Mouse (Mus musculus): ENCODE data around the gene Osbpl8. TPM values are rescaled to one million over a fixed set of nuclear protein-coding genes. Genes with fewer than 3 reads are reported as not detected.

Osbpl8 gene
- total and polyA plus RNA-seq, 3 experiments: 12.9 to 26.4 (median 23.4) TPM

DNA sequence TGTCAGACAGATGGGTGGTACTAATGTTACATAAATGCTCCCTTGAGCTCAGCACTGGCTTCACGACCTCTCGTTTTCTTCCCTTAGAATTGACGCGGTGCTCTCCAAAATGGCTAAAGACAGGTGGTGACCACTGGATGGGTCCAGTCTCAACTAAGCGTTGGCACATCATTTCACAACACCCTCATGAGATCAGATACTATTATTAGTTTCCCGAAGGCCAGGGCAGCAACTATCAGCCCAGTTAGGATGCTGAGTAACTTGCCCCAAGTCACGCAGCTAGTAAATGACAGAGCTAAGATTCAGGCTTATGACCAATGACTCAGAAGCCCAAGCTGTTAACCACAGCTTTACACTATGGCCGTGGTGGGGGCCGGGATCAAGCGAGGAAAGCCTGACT lies 37.2 kb upstream of the Osbpl8 start:
- Histone ChIP-seq H3K36me3 (replicated peaks in 1 of 2; ENCODE audit: control insufficient read depth in 1 of 2, insufficient read depth in 1 of 2, low read length in 1 of 2) (no peaks in the 10 kb centered on the region), H3K27ac (ENCODE audit: insufficient read depth, low read depth) (no peak overlapping the region), H3K4me1 (ENCODE audit: control insufficient read depth in 1 of 2, insufficient read depth in 2 of 2) (peaks cover 16 to 51% of the 10 kb centered on the region in 2 experiments), H3K9ac (ENCODE audit: insufficient read depth, low read depth) (no peak overlapping the region), H3K9me3 (replicated peaks; ENCODE audit: low read length) (no peaks in the 10 kb centered on the region), H3K4me2 (ENCODE audit: insufficient read depth, low read depth, poor library complexity, severe bottlenecking) (no peak overlapping the region), H3K79me2 (replicated peaks; ENCODE audit: control insufficient read depth, extremely low read depth, insufficient read depth, poor library complexity, severe bottlenecking) (no peaks in the 10 kb centered on the region), H3K27me3 (replicated peaks) (no peaks in the 10 kb centered on the region), H3K4me3 (replicated peaks in 1 of 3; ENCODE audit: low read depth in 2 of 3, low read length in 2 of 3, poor library complexity in 1 of 3) (no peak overlapping the region)
- TF ChIP-seq SIN3A (IDR thresholded peaks at IDR 0.05; ENCODE audit: low read length) (no peak), RCOR1 (conservative IDR thresholded peaks at IDR 0.05; ENCODE audit: low read depth, low read length) (no peak), JUND (conservative IDR thresholded peaks at IDR 0.05; ENCODE audit: low read depth, low read length) (no peak), MYC (IDR thresholded peaks at IDR 0.05; ENCODE audit: low read depth, low read length) (no peak), MEF2A (IDR thresholded peaks at IDR 0.05; ENCODE audit: borderline replicate concordance, low read depth, low read length) (peak; percentile 62; the same call in 1 of the 2 replicates), UBTF (IDR thresholded peaks at IDR 0.05; ENCODE audit: low read depth, low read length) (no peak), RAD21 (IDR thresholded peaks at IDR 0.05; ENCODE audit: low read depth, low read length) (no peak)
- dilution Hi-C loops (cut with MboI; ENCODE audit: extremely low pct_ligation_motif_present, extremely low pct_unique_long_range_greater_than_20kb, low sequenced_read_pairs) (no loop called here), in situ Hi-C loops (cut with MboI; ENCODE audit: low pct_ligation_motif_present, low pct_unique_long_range_greater_than_20kb, low sequenced_read_pairs) (no loop called here)
- DNase-seq (ENCODE audit: extremely low read depth): no peak

DNA sequence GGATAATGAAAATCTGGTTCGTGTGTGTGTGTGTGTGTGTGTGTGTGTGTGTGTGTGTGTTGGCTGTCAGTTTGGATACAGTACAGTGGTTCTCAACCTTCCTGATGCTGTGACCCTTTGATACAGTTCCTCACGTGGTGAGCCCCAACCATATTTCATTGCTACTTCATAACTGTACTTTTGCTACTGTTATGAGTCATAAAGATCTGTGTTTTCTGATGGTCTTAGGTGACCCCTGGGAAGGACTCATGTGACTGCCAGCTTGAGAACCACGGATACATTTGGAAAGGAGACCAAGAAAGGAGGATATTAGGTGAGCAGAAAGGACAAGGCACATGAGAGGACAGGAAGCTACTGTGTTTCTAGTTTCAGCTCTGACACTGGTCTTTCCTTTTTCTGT lies 36.1 kb upstream of the Osbpl8 start:
- H3K79me2 ChIP-seq (replicated peaks; ENCODE audit: control insufficient read depth, extremely low read depth, insufficient read depth, poor library complexity, severe bottlenecking): no peaks in the 10 kb centered on the region
- H3K27ac ChIP-seq (ENCODE audit: insufficient read depth, low read depth): no peak overlapping the region
- in situ Hi-C loops (cut with MboI; ENCODE audit: low pct_ligation_motif_present, low pct_unique_long_range_greater_than_20kb, low sequenced_read_pairs): no loop called here
- peaks cover 18 to 48% of the 10 kb centered on the region in 2 experiments for H3K4me1 ChIP-seq (ENCODE audit: control insufficient read depth in 1 of 2, insufficient read depth in 2 of 2)
- no peaks in the 10 kb centered on the region for H3K27me3 ChIP-seq (replicated peaks)
- no peak overlapping the region for H3K4me3 ChIP-seq (replicated peaks in 1 of 3; ENCODE audit: low read depth in 2 of 3, low read length in 2 of 3, poor library complexity in 1 of 3)
- no peak overlapping the region for H3K4me2 ChIP-seq (ENCODE audit: insufficient read depth, low read depth, poor library complexity, severe bottlenecking)
- H3K9me3 ChIP-seq (replicated peaks; ENCODE audit: low read length): no peaks in the 10 kb centered on the region
- no peak overlapping the region for H3K9ac ChIP-seq (ENCODE audit: insufficient read depth, low read depth)
- TF ChIP-seq JUN (IDR thresholded peaks at IDR 0.05; ENCODE audit: insufficient read depth, low read depth, low read length): 0 out of 2 replicates have a peak, but pooled peaks have one; percentile 13
- TF ChIP-seq MEF2A (IDR thresholded peaks at IDR 0.05; ENCODE audit: borderline replicate concordance, low read depth, low read length): no peak
- TF ChIP-seq IRF4 (IDR thresholded peaks at IDR 0.05; ENCODE audit: low read depth, low read length): peak; percentile 68
- TF ChIP-seq JUND (conservative IDR thresholded peaks at IDR 0.05; ENCODE audit: low read depth, low read length): peak; percentile 73; the same call in 1 of the 2 replicates
- peak; percentile 90 for TF ChIP-seq BHLHE40 (IDR thresholded peaks at IDR 0.05; ENCODE audit: low read depth, low read length)
- no peaks in the 10 kb centered on the region for H3K36me3 ChIP-seq (replicated peaks in 1 of 2; ENCODE audit: control insufficient read depth in 1 of 2, insufficient read depth in 1 of 2, low read length in 1 of 2)
- DNase-seq (ENCODE audit: extremely low read depth): peak; percentile 16
- dilution Hi-C loops (cut with MboI; ENCODE audit: extremely low pct_ligation_motif_present, extremely low pct_unique_long_range_greater_than_20kb, low sequenced_read_pairs): no loop called here

- Histone ChIP-seq H3K27ac (ENCODE audit: insufficient read depth, low read depth) (no peak overlapping the region), H3K9ac (ENCODE audit: insufficient read depth, low read depth) (no peak overlapping the region), H3K4me2 (ENCODE audit: insufficient read depth, low read depth, poor library complexity, severe bottlenecking) (no peak overlapping the region), H3K9me3 (replicated peaks; ENCODE audit: low read length) (no peaks in the 10 kb centered on the region), H3K27me3 (replicated peaks) (no peaks in the 10 kb centered on the region), H3K36me3 (replicated peaks in 1 of 2; ENCODE audit: control insufficient read depth in 1 of 2, insufficient read depth in 1 of 2, low read length in 1 of 2) (no peaks in the 10 kb centered on the region), H3K79me2 (replicated peaks; ENCODE audit: control insufficient read depth, extremely low read depth, insufficient read depth, poor library complexity, severe bottlenecking) (no peaks in the 10 kb centered on the region), H3K4me1 (ENCODE audit: control insufficient read depth in 1 of 2, insufficient read depth in 2 of 2) (peaks cover 18 to 36% of the 10 kb centered on the region in 2 experiments), H3K4me3 (replicated peaks in 1 of 3; ENCODE audit: low read depth in 2 of 3, low read length in 2 of 3, poor library complexity in 1 of 3) (no peak overlapping the region)
- TF ChIP-seq CTCF (conservative IDR thresholded peaks at IDR 0.05 in 1 of 2, IDR thresholded peaks at IDR 0.05 in 1 of 2; ENCODE audit: low read depth in 2 of 2, low read length in 2 of 2) (peak in 1 of 2 experiments; percentile 0; a peak in 1 of 4 replicates), MYC (IDR thresholded peaks at IDR 0.05; ENCODE audit: low read depth, low read length) (no peak), POLR2AphosphoS2 (IDR thresholded peaks at IDR 0.05; ENCODE audit: low read depth, low read length) (no peak)
- dilution Hi-C loops (cut with MboI; ENCODE audit: extremely low pct_ligation_motif_present, extremely low pct_unique_long_range_greater_than_20kb, low sequenced_read_pairs): no loop called here
- in situ Hi-C loops (cut with MboI; ENCODE audit: low pct_ligation_motif_present, low pct_unique_long_range_greater_than_20kb, low sequenced_read_pairs): no loop called here
- no peak for DNase-seq (ENCODE audit: extremely low read depth)
Measured at GRCm38 (mm10) chr10:111129867-111130620, 34.5 kb upstream of the Osbpl8 start.

Measured in CH12.LX (cell line).